Mouse (Mus musculus) adrenal gland, postnatal 4 days (tissue): Measurements from ENCODE around the gene Ephb4. TPM values are rescaled to one million over a fixed set of nuclear protein-coding genes. Genes with fewer than 3 reads are reported as not detected.
A peak's percentile ranks its signal among the peaks of the same experiment; 100 is the strongest.

Experiments
- DNase-seq, 2 experiments: peaks; one replicate each; pipeline ENCODE4 v3.0.0; 2021 to 2022; ENCODE audit warnings: low spot score in 2 of 2, mixed read lengths in 2 of 2
- total RNA-seq, 2 experiments: library from RNA; stranded (reverse); gene quantifications; 2 replicates each; pipeline ENCODE4 v1.2.3; 2021

Gene Ephb4
- total RNA-seq, 2 experiments from 2014 or later, result 88.1 to 89.4 TPM

DNA sequence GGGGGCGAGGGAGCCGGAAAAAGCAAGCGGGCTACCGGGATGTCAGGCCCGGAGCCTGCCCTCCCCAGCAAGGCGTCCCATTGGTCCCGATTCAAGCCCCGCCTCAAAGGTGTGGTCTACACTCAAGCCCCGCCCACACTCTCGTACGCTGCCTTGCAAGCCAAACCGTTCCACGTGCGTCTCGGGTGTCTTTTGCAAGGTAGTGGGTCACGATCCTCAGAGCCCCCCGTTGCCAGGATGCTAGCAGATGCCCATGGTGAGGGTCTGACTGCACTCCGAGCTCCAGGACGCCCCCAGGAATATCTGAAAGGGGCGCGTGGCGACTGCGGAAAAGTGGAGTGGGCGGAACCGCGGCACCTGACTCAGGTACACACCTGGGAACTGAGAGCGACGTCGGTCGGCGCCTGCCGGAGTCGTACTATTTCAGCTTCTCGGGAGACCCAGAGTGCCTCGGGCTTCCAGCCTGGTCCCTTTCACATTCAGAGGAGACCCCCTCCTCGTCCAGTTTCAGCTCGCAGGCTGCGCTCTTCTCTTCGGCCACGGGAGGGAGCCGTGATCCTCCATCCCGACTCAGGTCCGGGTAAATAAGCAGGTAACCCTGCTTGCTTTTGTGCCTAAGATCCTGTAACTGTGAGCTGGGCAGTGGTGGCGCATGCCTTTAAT, 16.3 kb upstream of the Ephb4 start, which contains the start of gene Slc12a9:
Gene Slc12a9 (minus strand): TSS at position 86 of the 663 bp plus-strand sequence.
- DNase-seq, result peak; percentile 70 to 89

DNA sequence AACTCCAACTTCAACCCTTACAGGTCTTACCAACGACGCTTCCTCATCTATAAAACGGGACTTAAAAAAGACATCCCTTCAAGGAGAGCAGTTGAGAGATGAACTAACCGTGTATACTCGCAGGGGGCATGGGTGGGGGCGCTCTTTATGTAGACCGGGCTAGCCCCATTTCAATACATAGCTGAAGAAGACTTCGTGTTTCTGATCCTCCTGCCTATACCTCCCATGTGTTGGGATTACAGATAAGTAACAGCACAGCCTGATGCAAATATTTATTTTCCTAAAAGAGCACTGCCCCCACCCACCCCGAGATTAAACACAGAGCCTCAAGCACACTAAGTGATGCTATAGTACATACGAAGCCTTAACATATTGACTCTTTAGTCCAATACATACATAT, 15.6 kb upstream of the Ephb4 start:
- DNase-seq, result no peak

DNA sequence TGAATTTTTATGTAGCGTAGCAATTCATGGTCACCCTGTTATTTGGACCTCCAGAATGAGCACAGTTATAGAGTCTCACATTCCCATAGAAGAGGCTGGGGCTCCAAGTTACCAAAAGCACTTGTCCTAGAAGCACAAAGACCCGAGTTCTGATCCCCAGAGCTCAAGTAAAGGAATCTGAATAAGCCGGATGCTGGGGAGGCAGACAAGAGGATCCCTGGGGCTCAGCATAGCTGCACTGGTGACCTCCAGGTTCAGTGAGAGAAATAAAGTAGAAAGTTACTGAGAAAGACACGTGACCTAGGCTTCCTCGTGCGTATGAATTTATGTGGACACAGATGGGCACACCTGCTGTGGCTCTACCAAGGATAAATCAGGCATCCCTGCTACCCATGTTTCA, 14.8 kb upstream of the Ephb4 start:
- no peak for DNase-seq

DNA sequence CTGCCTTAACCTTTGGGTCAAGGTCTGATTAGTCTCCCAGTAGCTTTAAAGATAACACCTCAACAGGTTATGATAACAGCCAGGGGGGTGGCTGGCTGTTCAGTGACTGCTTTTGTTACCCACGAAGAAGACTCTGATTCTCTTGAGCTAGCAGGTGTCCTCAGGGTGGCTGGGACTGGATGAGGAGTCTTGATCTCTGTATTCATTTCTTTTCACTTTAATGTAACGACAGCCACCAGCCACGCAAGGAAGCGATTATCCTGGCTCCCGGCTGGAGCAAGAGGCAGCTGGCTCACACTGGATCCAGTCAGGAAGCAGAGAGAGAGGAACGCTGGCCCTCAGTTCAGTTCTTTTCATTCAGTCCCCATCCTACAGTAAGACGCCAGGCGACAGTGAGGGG, 12.7 kb upstream of the Ephb4 start:
- no peak for DNase-seq

DNA sequence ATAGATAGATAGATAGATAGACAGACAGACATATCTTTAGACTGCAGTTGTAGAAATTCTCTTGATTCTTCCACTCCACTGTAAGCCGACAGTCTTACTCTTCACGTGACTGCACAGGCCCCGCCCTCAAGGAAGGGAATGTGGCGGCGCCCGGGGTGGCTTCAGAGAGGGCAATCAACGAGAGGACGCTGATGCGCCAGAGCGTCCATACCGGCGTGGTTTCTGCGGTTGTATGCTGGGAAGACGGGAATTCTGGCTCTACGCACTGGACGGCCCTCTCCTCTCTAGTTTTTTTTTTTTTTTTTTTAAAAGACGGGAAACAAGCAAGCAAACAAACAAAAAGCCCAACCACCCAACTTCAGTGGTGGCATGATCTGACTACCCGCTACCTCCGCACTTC, 11.7 kb upstream of the Ephb4 start:
- peak; percentile 72 to 82 for DNase-seq

DNA sequence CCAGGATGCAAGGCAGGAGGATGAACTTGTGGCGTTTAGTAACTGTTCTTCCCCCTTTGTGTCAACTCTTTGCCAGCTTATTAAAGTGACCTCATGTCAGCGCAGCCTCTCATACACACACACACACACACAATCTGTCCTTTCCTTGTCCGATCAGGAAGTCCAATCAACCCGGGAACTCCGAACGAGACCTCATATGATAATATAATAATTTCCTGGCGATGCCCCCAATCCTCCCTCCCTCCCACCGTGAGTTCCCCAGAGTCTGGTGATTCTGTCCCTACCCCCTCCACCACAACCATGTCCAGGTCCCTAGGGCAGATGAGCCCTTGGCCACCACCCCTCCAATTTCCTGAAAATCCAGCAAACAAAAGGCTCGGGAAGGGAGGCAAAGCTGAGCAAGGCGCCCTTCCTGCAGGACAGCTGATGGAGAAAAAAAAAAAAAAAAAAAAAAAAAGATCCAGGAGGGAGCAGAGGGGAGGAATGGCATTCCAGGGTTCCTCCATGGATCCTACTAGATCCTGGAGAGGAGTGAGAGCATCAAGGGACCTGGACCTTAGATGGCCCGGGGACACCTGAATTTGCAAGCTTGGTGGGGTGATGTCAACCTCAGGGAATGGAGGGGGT, 11.1 kb upstream of the Ephb4 start:
- no peak for DNase-seq

DNA sequence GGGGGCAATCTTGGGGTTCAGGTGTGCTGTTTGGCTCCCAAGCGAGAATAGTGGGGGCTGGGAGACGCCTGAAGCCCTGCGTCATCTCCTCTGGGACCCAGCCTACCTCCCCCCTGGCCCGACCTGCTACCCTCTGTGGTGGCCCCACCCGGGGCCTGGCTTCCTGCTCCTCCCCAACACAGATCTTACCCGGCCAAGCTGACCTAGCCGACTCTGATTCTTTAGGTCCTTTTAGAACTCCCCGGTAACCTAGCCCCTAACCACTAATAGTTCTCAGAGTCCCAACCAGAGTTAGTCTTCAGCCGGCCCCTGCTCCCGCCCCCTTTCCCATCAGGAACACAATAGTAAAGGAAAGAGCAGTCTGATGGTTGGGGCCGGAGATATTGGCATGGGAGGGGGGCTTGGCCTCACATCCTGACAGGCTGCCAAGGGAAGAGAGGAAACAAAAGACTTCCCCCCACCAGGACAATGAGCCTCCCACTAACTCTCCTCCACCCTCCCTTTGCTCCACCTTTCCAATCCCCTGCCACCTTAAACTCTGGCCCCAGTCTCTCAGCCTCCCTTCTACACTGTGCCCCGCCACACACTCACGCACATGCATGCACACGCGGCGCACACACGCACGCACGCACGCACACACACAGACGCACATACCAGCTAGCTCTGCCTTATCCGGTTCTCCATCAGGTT, 10.5 kb upstream of the Ephb4 start:
- DNase-seq, result no peak

DNA sequence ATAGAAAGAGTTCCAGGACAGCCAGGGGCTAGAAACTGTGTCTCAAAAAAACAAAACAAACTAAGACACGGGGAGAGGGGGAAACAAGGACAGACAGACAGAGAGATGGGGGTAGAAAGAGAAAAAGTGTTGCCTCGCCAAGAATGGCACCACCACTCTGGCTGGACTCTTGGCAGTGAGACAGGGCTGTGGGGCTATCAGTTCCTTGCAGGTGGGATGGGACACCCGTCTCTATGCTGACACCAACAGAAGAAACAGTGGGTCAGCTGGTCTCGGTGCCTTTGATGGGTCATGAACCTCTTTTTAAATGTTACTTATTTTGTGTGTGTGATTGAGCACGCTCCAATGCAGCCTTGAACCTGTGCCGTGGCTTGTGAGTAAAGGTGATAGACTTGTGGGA, 9.7 kb upstream of the Ephb4 start:
- DNase-seq, result no peak

DNA sequence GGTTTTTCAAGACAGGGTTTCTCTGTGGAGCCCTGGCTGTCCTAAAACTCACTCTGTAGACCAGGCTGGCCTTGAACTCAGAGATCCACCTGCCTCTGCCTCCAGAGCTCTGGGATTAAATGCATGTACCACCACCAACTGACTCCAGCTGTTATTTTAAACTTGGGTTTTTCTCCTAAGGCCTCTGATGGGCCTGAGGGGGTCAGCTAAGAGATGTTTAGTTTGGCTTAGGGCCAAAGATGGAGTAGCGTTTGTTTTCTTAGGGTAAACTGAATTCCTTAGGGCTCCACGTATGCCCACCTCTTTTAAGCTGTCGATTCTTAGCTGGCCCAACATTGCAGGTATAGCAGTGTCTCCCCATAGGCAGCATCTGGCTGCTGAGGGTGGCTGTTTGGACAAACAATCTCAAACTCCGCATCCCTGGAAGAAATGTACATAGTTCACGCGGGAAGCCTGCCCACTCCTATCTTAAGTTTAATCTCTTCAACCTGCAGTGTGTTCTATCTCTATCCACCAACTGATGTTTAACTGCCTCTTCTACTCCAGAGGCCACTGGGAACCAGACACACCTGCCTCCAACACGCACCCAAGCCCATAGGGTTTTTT, 7.4 kb upstream of the Ephb4 start:
- DNase-seq, result no peak

DNA sequence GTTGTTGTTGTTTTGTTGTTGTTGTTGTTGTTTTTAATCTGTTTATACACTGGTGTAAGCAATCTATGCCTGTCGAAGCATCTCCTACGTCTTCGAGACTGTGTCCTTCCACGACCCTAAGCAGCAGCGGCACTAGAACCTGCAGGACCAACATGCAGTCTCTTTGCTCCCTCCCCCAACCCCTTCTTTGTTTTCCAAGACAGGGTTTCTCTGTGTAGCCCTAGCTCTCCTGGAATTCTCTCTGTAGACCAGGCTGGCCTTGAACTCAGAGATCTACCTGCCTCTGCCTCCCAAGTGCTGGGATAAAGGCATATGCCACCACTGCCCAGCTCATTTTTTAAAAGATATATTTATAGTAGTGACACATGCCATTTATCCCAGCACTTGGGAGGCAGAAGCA, 6.5 kb upstream of the Ephb4 start:
- no peak for DNase-seq

DNA sequence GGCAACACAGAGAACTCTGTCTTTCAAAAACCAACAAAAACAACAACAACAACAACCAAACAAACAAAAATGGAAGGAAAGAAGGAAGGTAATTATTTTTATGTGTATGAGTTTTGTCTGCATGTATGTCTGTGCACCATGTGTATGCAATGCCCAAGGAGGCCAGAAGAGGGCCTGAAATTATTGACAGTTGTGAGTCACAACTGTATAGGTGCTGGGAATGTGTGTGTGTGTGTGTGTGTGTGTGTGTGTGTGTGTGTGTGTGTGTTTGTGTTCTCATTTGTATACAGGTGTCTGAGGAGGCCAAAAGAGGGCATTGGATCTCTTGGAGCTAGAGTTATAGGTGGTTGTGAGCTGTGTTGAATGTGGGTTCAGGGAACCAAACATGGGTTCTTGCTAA, 6.0 kb upstream of the Ephb4 start:
- DNase-seq, result no peak

DNA sequence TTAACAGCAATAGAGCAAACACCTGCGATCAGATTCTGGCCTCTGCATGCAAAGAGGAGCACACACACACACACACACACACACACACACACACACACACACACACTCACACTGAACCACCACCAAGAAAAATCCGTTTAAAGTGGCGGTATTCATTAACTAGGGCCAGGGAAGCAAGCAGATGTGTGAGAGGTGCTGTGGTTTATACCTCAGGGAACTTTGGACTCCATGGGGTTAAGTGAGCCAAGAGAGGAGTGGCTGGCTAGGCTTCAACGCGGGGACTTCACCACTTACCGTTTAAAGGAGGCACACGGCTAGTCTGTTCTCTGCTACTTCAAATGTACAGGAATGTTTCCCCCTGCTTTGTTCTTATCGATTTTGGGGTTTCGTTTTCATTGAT, 4.1 kb upstream of the Ephb4 start:
- DNase-seq, result no peak

DNA sequence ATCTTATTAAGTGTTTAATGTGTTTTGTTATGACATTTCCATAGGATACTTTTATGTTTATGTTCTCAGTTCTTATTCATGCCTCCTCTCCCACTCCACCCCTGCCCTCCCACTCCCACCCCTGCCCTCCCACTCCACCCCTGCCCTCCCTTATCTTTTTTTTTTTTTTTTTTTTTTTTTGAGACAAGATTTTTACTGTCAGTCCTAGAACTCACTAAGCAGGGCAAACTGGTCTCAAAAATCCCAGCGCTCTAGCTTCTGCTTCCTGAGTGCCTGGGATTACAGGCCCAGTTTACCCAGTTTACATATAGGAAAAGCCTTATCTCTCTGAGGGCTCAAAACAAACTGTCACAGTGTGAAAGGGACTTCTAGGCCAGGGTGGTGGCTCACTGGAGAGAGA, 3.5 kb upstream of the Ephb4 start:
- no peak for DNase-seq

DNA sequence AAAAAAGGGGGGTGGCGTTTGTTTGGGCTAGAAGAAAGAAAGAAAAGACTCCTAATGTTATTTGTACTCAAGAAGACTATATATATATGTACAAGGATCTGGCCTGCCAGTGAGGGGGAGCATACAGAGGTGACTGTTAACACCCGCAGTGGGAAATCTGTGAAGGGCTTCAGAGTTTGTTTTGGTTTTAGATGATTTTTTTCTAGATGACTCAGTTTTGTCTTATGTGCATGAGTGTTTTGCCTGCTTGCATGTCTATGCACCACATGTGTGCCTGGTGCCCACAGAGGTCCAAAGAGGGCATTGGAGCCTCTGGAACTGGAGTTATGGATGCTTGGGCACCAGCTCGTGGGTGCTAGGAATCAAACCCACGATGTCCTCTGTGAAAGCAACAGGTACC, 2.9 kb upstream of the Ephb4 start:
- no peak for DNase-seq

DNA sequence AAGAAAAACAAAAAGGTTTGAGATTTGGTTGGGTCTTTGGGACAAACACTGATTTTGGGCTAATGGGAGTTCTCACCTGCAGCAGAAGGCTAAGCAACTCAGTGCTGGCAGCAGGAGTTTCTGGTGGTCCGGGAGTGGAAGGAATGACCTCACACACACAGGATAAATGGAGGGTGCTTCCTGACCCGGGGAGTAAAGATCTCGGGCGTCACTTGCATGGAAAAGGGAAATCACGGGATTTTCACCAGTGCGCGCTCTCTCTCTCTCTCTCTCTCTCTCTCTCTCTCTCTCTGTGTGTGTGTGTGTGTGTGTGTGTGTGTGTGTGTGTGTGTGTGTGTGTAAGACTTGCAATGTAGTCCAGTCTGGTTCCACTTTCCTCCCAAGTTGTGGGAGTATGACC, 2.1 kb upstream of the Ephb4 start:
- no peak for DNase-seq

DNA sequence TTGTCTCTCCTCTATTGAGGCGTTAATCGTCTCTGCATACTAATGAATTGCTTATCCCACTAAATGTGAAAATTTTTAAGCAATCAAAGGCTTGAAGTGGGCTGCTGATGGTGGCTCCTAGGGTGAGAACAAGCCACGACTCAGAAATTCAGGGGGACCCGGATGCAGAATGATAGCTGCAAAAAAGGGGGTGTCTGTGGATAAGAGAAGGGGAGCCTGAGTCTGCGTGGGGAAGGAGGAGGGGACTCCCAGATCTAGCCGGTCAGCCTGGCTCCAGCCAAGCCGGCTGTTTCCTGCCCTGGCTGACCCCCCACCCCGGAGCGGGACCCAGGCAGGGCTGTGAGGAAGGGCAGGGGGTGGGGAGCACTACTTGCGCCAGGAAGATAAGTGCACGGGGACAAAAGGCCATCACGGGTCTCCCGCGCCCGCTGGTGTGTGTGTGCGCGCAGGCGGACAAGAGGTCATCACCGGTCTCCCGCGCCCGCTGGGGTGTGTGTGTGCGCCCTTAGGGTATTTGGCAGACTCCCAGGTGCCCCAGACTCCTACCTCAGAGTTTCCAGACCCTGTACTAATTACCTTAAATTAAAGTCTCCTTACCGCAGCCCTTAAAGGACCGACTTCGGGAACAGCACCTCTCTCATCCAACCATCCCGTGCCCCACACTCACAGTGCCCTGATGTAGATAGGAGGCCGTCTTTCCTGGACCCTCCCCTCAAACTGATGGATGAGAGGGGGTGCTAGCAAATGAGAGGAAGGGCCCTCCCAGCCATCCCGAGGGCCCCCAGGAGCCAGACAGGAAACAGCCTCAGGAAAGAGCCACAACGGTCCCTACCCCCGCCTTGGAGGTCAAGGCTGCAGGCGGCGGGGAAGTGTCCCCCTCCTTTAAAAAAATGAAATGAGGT, 1.2 kb upstream of the Ephb4 start:
- peak in 1 of 2 experiments; percentile 52 for DNase-seq

DNA sequence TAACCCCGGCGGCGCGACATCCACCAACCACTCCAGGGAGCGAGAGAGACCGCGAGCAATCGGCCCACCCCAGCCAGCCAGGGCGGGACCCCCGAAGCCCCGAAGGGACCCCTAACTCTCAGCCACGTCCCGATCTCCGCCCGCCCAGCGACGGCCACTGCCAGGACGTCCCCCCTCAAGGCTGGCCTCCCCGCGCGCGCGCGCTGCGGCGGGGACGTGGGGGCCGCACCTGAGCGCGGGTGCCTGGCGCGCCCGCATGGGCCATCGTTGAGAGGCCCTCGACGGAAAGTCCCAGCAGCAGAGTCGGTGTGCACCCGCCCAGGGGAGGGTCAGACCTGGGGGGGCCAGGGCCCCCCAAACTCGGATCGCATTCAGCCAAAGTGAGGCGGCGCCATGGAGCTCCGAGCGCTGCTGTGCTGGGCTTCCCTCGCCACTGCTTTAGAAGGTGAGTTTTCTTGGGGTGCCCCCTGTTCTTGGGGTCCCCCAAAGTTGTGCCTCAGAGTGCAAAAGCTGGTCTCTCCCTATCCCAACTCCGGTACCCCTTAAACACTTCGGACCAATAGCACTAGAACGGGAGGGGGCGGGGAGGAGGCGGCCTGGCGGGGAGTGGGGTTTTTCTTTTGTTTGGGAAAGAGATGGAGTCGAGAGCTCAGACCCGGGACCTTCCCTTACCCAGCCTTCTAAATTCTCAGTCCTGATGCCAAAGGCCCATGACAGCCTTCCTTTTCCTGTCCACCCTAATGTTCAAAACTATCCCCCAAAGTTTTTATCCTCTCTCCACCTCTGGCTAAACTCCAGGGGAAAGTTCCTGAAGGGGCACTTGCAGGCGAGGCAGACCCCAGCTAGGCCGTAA, 522 bp downstream of the Ephb4 start:
- no peak for DNase-seq

DNA sequence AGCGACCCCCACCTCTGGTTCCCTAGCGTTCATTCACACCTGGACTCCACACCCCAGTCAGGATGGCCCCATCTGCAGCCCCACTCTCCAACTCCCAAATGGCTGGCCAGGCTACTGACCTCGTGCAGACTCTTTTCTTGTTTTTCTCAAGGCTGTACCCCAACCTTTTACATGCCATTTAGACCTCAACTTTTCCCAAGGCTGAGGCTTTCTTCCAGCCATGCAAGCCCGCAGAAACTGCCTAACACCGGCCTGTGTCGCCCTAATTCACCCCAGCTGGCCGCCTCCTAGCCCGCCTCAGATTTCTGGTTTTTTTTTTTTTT, 1.1 kb downstream of the Ephb4 start:
- no peak for DNase-seq

DNA sequence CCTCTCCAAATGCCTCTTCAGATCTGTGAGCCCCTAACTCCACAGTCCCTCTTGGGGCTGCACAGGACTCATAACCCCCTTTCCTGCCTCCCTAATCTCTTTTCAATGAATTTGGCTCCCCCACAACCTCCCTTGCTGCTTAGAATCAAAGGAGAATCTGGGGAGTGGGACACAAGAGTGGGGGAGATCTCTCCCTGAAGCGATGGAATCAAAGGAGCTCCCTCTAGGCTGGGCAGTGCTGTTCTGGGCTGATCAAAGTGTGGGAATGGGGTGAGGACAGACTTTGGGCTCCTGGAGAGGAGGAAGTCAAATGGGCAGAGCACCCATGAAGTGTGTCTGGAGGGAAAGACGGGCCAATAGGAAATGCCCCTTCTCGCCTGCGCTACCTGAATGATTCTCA, 1.5 kb downstream of the Ephb4 start:
- DNase-seq, result no peak
